8 mouse cellular contexts compared by ENCODE assay signal in the genomic region with DNA sequence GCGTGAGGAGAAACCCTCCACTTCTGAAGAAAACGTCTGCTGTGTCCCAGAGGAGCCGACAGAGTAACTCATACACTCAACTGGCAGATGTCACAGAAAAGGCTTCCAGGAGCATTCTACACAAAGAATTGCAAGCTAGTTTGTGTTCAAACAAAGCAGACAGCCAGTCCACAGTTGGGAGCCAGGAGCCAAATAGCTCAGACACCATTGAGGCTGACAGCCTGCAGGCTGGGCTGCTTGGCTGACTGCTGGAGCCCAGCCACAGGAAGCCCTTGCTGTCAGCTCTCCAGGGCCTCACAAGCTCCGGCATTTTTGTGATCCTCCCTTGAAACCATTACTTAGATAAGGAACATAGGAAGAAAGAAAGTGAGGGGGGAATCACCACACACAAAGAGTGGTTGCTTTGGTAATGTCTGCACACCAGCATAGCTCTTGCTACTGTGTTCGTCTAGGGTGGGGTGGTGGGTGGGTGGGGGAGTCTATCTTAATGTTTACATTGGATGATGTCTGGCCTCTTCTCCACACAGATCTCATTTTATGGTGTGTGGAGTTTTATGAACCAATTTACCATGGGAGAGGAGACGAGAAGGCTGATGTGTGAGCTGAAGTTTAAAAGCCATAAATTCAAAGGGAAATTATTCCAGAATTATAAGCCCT.
A peak's percentile ranks its signal among the peaks of the same experiment; 100 is the strongest.
DNase-seq lines count a peak whose midpoint lies in the region; ATAC-seq and TF ChIP-seq lines count a peak whose summit lies in the region.

No protein-coding gene starts in this region.

- H3K27ac ChIP-seq in hindbrain, postnatal 0 days: no peak overlapping the region
- H3K27ac ChIP-seq in neural tube, embryonic 12.5 days: no peak overlapping the region

- H3K9me3 ChIP-seq in hindbrain, postnatal 0 days (ENCODE audit: low read length): no peaks in the 10 kb centered on the region
- no peaks in the 10 kb centered on the region for H3K9me3 ChIP-seq in neural tube, embryonic 12.5 days

- H3K36me3 ChIP-seq in hindbrain, postnatal 0 days (ENCODE audit: insufficient read depth, low read length): no peaks in the 10 kb centered on the region
- no peaks in the 10 kb centered on the region for H3K36me3 ChIP-seq in neural tube, embryonic 12.5 days

- no peak for TF ChIP-seq CTCF in hindbrain, postnatal 0 days (IDR thresholded peaks at IDR 0.05; ENCODE audit: low read depth)

- H3K27me3 ChIP-seq in hindbrain, postnatal 0 days (ENCODE audit: insufficient read depth, low read length): no peaks in the 10 kb centered on the region
- H3K27me3 ChIP-seq in neural tube, embryonic 12.5 days (replicated peaks): no peaks in the 10 kb centered on the region

- WGBS in hindbrain, postnatal 0 days: 13% methylated on average over 6 of the region's 6 CpGs
- WGBS in neural tube, embryonic 12.5 days: 13% methylated on average over 6 of the region's 6 CpGs

- DNase-seq in frontal cortex, postnatal 10 days (ENCODE audit: low spot score in 2 of 2): peak; percentile 6 to 9
- no peak for DNase-seq in frontal cortex, postnatal 25 days (ENCODE audit: low spot score in 2 of 2)
- peak; percentile 60 to 61 for DNase-seq in urinary bladder, postnatal 4 days (ENCODE audit: low spot score in 2 of 2)
- DNase-seq in urinary bladder, postnatal 10 days (ENCODE audit: low spot score): no peak
- DNase-seq in hindbrain, postnatal 0 days (ENCODE audit: low spot score): peak; percentile 82
- DNase-seq in thymus, postnatal 14 days: no peak

- peak overlapping the region; percentile 1; the same call in 1 of the 2 replicates for H3K4me2 ChIP-seq in hindbrain, postnatal 0 days (ENCODE audit: low read depth, low read length)
- peak overlapping the region; percentile 16; the same call in 1 of the 2 replicates for H3K4me2 ChIP-seq in neural tube, embryonic 12.5 days (replicated peaks)

- H3K4me3 ChIP-seq in hindbrain, postnatal 0 days (ENCODE audit: low read length): no peak overlapping the region
- no peak overlapping the region for H3K4me3 ChIP-seq in neural tube, embryonic 12.5 days

- no peak overlapping the region for H3K9ac ChIP-seq in hindbrain, postnatal 0 days (replicated peaks; ENCODE audit: low read length)
- no peak overlapping the region for H3K9ac ChIP-seq in neural tube, embryonic 12.5 days

- ATAC-seq in hindbrain, postnatal 0 days: peak; percentile 82
- no peak for ATAC-seq in neural tube, embryonic 12.5 days (ENCODE audit: low FRiP score, low read depth)
- ATAC-seq in frontal cortex, adult (ENCODE audit: low TSS enrichment): no peak

- 0 out of 2 replicates have a peak, but pooled peaks cover 4% of the 10 kb centered on the region for H3K4me1 ChIP-seq in hindbrain, postnatal 0 days (ENCODE audit: insufficient read depth, low read length)
- H3K4me1 ChIP-seq in neural tube, embryonic 12.5 days: peaks cover 12% of the 10 kb centered on the region

Comparison
In these comparisons a context has a peak if more than half of its experiments do, and no peak if none do; other contexts are left out.
1. DNase-seq: peak in frontal cortex, postnatal 10 days (2 of 2), urinary bladder, postnatal 4 days (2 of 2) and hindbrain, postnatal 0 days (single experiment); none in frontal cortex, postnatal 25 days (0 of 2), urinary bladder, postnatal 10 days (single experiment) and thymus, postnatal 14 days (single experiment).